Mouse (Mus musculus) activated CD4-positive, CD25-positive, alpha-beta regulatory T cell, adult 4 months (primary cell): ENCODE measurements around the gene Tprn. TPM values are rescaled to one million over a fixed set of nuclear protein-coding genes. Genes with fewer than 3 reads are reported as not detected.
"Not testable (repeated sequence)": the region's sequence is repeated elsewhere in the genome, so short reads cannot be mapped to it uniquely, and the experiment has no call there.

ENCODE experiments used
- ATAC-seq: one replicate; pipeline ENCODE4 v1.8.0; 2017
- polyA plus RNA-seq, 2 experiments: library from polyadenylated mRNA; unstranded; fragments of 100-300 nt; shearing (Covaris generic); gene quantifications; one replicate each; pipeline ENCODE4 v1.2.1; 2017

The Tprn gene
- polyA plus RNA-seq, 2 experiments from 2014 or later, result 5.5 to 12.4 TPM

DNA sequence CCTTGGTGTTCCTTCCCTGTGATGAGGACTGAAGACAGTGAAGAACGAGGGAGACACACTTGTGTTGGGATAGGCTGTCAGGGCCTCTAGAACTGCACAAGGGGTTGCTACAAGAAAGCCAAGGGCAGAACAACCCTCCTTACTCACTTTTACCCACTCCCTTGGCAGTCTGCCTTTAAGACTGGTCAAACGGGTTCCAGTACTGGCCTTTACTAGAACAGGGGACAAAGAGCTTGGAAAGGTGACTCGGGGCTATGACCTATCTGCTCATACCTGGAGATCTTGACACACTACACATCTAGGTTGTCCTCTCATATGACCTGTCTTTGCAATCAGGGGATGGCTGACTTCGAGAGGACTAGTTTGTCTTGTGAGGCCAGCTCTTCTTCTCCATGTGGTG is 24.9 kb upstream of the Tprn start:
- ATAC-seq, result no peak

DNA sequence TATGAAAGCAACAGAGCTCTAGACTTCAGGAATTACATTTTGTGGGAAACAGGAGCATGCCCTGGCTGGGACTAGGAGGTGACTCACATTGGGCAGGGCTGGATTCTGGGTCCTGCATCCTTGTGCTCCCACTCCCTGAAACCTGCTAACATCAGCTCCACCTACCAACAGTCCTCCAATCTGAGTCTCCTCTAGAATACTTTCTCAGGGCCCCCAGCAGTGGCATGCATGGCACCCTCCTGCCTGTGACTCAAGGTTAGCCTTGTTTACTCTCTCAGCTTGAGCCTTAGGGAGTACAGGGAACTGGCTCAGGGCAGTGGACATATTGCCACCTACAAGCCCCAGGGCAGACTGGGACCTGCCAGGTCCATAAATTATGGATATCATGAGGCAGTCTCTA is 24.3 kb upstream of the Tprn start:
- ATAC-seq, result no peak

DNA sequence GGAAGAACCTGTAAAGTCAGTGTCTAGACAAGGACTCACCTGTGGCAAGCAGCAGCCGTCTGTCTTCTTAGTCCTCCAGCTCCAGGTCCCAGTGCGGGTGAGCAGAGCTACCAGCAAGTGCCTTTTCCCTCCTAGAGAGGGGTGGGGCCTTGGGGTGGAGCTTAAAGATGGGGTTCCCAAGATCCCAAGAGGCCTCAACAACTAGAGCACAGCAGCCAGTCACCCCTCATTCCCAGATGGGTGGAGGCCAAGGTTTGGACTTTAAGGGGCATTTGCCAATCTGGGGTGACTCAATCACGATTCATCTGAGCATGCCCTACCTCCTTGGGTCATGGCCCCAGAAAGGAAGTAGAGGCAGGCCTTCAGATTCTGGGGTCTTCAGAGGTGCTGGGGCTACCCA is 22.7 kb upstream of the Tprn start:
- ATAC-seq, result no peak

DNA sequence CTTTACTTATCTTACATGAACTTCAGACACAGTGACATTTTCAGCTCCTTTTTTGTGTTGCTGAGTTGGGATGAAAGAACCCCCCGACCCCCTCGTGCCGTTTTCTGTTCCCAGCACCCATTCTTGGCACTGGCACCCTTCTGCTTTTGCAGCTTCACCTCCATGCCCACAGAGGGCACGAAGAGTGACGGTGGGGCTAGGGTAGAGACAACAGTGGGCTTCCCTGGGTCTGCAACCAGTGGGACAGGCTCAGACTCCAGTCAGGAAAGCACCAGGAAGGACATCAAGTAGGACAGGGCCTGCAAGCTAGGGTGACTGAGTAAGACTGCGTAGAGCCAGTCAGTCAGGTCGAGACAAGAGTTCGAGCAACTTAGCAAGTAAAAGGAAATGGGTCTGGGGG is 22.1 kb upstream of the Tprn start:
- ATAC-seq, result no peak

DNA sequence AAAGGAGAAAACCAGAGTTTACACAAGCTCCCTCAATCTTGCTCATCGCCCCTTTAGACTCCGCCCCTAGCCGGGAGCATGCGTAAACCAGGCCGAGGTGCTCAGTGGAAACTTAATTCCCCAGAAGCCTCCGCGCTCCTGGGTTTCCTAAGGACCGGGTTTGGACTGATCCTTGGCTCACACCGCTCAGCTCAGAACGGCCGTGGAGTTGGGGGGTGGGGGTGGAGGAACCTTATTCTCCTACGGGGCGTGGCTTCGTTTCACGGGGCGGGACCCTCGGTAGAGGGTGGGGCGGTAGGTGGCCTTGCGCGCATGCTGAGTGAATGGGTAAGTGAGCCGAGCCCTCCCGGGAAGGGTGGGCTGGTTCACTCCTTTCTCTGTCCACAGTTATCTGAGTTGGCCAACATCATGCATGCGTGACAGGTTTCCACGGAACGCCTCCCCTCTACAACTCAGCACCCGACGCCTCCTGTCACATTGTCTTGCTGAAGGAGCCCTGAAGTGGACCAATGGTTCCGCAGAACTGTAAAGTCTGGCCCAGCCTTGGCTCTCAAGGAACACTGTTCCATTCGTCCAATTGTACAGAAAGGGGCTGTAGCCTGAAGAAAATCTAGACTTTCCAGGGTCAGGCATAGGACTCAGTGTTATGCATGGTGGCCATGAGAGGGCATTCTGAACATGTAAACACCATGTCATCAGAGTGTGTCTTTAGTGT is 21.5 kb upstream of the Tprn start:
- ATAC-seq, result peak; percentile 33

DNA sequence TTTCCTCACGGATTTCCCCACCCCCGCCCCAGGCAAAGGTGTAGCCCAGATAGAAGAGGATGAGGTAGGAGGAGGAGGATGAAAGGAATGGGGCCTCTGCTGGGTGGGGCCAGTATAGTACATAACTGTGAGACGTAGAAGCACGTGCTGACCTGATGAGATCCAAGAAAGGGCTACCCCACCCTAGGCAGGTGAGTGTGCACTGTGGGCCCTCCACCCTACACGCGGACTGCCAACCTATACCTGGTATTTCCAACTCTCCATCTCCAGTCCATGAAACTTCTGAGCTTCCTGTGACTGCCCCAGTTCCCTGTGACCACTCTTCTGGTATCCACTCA is 21.0 kb upstream of the Tprn start:
- ATAC-seq, result peak; percentile 42

DNA sequence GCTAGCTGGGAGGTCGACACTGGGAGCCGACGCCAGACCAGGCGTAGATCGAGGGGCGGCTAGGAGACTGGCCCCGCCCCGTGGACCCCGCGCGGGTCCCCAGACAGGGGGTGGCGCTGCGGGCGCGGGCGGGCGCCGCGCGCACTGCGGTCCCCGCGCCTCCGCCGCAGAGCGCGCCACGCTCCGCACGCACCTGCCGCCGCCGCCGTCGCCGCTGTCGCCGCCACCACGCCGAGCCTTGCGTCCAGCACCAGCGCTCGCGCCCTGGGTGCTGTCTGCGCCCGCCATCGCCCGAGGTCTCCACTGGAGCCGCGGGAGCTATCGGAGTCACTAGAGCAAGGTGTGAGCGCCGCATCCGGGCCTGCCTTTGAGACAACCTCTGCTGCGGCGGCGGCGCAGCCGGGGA is 20.3 kb upstream of the Tprn start, which contains the start of the genes Rnf208 and Cysrt1:
TSS of gene Rnf208 (plus strand) at position 155 of the 406 bp plus-strand sequence.
TSS of gene Cysrt1 (minus strand) at position 352 of the 406 bp plus-strand sequence.
- ATAC-seq, result peak; percentile 67

DNA sequence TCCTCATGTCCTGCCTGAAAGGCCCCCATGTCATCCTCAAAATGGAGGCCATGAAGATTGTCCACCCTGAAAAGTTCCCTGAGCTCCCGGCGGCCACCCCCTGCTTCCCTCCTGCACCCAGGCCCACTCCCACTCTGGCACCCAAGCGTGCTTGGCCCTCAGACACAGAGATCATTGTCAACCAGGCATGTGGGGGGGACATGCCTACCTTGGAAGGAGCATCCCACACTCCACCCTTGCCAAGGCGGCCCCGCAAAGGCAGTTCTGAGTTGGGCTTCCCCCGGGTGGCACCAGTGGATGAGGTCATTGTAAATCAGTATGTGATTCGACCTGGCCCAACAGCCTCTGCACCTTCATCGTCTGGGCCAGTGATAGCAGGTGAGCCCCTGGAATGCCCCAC is 19.1 kb upstream of the Tprn start:
- no peak for ATAC-seq

DNA sequence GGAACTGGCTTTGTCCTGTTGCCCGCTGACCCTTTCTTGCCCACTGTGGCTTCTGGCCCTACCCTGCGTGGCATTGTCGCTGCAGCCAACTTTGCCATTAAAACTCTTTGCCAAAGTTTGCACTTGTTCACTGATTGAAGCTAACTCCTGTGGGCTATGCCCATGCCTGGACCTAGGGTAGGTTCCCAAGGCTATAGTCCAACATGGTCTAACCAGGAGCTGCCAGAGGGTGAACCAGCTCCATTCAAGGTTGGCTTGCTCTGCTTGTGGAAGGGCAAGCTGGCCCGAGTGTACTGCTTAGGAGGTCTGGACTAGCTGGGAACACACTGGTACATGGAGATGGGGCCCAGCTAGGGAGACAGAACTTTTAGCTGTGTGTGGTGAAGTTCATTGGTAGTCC is 18.3 kb upstream of the Tprn start:
- no peak for ATAC-seq

DNA sequence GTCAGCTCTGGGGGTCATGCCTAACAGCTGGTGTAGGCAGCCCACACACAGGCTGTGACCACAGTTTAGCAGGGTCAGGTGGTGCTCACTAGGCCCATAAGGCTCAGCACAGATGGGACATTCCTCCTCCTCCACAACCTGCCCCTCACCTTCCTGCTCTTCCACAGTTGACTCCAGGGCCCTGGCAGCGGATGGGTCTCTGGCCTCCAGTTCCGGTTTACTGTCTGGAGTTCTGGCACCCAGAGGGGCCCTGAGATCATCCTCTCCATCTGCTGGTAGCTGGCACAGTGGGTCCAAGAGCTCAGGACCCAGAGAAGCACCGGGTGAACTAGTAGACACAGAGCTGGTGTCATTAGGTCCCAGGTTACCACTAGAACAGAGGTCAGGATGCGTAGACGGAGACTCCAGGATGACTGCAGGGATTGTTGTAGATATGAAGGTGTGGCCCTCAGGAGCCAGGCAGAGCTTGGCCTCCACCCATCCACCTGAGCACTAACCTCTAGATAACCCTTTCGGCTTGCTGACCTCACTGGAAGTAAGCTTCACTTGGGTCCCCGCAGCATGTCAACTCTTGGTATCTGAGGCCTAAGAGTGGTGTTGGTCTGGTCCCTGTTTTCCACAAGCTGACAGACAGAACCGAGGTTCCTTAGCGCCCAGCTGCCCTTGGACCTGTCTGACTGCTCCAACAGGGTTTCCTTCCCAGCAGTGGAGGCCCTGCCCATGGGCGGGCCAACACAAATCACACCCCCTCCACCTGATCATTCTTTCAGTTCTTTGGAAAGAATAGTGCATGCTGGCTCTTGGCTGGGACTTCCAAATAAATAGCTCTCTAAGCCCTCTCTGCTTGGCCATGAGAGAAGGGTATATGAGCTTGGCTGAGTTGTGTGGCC is 16.0 kb upstream of the Tprn start, which contains the start of gene AL732309.1:
TSS of gene AL732309.1 (minus strand) at position 681 of the 890 bp plus-strand sequence.
- ATAC-seq, result no peak

DNA sequence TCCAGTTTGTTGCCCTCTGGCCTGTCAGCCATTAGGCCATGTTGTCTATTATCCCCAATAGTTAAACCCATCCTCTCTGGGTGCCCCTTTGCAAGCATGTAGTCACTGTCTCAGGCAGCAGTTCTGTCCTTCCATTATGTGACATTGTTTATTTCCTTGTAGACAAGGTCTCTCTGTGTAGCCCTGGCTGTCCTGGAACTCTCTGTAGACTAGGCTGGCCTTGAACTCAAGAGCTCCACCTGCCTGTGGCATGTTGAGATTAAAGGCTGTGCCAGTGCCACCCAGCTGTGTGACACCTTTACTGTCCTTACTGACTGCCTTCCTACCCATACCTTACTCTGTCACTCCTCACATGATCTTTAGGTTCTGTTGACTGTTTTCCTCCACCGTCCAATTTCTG is 10.1 kb upstream of the Tprn start:
- no peak for ATAC-seq

DNA sequence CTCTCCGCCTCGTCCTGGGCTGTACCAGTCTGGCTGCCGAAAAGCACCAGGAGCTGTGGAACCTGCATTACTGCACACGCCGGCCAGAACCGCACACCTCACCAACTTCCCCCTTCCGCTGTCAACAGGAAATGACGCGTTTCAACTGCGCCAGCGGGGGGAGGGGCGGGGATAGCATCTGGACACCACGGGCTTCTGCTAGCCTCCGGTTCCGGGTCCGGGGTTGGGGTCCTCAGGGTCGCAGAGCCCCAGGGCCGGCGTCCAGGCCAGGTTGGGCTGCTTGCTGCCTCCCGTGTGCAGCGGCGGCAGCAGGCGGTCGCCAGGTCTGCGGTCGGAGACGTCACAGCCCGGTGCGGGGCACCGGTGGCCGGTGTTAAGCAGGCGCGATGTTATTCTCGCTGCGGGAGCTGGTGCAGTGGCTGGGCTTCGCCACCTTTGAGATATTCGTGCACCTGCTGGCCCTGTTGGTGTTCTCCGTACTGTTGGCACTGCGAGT is 7.1 kb upstream of the Tprn start, which contains the start of gene Tmem203:
TSS of gene Tmem203 (plus strand) at position 156 of the 496 bp plus-strand sequence.
- ATAC-seq, result peak; percentile 78

DNA sequence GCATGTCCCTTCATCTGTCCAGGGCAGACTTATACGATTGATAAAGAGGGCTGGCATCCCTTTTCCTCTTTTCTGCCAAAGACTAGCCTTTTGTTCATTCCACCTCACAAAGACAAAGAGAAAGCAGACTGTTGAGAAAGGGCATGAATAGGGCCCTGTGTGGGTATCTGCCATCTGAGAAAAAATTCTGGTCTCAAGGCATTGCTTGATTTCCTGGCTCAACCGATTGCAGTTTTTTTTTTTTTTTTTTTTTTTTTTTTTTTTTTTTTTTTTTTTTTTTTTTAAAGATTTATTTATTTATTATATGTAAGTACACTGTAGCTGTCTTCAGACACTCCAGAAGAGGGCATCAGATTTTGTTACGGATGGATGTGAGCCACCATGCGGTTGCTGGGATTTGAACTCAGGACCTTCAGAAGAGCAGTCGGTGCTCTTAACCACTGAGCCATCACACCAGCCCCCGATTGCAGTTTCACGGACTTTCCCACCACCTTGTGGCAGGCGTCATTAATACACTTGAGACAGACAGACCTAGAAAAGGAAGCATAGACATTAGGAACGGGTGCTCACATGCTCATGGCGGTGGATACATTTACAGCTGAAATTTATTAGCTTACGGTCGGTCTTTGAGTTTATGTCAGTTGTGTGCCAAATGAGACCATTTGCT is 5.8 kb upstream of the Tprn start:
- not testable (repeated sequence) for ATAC-seq

DNA sequence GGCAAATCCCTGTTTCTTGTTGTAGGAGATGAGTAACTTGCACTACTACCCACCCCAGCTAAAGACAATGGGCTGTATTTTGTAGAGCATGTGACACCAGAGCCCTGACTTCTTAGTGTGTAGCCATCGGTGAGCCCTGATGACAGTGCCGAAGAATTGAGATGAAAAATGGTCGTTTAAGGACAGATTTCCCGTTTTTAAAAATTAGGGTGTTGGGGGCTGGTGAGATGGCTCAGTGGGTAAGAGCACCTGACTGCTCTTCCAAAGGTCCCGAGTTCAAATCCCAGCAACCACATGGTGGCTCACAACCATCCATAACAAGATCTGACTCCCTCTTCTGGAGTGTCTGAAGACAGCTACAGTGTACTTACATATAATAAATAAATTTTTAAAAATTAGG is 5.2 kb upstream of the Tprn start:
- not testable (repeated sequence) for ATAC-seq

DNA sequence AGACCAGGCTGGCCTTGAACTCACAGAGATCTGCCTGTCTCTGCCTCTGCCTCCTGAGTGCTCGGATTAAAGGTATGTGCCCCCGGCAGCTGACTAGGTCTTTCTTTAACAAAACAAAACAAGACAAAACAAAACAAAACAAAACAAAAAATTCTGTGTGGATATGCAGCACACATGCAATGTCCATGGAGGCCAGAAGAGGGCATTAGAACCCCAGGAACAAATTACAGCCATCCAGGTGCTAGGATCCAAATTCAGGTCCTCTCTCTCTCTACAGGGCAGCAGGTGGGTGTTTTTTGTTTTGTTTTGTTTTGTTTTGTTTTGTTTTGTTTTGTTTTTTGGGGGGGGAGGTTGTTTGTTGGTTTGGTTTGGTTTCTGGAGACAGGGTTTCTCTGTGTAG is 3.5 kb upstream of the Tprn start:
- ATAC-seq, result no peak

DNA sequence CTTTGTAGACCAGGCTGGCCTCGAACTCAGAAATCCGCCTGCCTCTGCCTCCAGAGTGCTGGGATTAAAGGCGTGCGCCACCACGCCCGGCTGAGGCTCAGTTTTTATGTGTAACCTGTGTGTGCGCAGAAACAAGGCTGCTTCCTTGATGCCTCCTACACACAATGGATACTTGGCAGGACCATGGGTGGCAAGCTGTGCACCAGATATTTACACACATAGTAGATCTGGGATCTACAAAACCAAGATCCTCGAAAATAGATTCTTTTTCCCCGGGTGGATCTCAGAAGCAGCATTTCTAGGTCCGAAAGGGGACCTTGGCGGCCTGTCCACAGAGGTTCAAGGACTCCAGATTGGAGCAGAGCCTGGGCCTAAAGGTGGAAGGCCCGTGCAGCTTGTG is 548 bp upstream of the Tprn start:
- ATAC-seq, result peak; percentile 8

DNA sequence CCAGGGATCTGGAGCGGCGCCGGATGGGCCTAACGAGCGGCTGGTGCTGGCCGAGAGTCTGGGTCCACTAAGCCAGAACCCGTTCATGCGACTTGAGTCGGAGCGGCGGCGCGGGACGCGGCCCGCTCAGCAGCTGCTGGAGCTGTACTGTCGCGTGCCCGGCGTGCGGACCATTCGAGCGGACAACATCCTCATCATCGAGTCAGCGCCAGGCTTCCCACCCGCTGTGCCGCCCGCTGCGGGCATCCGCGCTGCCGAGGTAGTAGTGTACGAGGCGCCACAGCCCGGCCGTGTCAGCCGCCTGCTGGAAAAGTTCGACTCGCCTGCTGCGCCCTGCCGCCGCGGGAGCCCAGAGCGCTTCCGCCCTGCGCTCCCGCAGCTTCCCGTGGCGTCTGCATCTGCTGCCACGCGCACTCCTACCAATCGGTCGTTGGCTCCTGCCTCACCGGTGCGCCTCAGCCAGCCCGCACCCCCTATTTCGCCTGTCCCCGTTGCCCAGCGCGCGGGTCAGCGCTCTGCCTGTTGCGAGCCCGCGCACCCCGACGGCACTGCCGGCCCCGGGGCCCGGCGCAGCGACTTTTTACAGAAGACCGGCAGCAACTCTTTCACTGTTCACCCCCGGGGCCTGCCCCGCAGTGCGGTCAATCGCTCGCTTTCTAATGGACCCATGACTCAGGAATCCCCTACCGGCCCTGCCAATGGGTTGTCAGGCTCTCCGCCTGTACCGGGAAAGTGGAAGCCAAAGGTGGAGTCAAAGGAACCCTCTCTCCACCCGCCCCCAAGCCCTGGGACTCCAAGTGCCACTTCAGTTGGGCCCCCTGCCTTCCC is 591 bp downstream of the Tprn start:
- ATAC-seq, result peak; percentile 40

DNA sequence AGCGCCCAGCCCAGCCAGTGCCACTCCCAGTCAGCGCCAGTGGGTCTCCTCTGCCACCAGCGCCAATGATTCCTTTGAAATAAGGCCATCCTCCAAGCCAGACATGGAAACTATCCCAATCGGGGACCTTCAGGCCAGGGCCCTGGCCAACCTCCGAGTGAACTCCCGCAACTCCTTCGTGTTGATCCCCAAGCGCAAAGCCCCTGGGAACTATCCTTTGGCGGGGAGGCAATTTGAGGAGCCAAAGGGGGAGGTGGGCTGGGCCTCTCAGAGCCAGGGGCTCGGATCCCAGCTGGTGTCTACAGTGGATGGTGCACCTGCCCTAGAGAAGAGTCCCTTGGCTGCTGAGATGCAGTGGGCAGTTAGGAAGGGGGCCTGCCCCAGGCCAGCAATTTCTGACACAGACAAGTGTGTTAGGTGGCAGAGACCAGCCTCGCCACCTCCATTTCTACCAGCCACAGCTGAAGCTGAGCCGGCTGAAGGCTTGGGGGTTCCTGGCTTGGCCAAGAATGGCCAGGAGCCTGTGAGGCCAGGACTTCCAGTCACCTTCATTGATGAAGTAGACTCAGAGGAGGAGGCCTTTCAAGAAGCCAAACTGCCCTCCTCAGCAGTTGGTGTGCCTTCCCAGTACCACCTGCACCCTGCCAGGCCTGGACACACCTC is 1.3 kb downstream of the Tprn start:
- no peak for ATAC-seq

DNA sequence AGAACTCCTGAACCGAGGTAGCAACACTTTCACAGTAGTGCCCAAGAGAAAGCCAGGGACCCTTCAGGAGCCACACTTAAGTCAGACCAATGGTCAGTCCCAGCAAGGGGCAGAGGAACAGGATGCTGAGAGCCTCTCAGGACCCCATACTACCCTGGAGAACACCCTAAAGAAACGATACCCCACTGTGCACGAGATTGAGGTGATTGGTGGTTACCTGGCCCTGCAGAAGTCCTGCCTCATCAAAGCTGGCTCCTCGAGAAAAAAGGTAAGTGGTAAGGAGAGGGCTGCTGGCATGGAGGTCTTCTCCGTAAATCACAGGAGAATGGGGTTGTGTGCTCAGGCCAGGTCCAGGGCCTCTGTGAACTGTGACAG is 1.9 kb downstream of the Tprn start:
- ATAC-seq, result no peak

DNA sequence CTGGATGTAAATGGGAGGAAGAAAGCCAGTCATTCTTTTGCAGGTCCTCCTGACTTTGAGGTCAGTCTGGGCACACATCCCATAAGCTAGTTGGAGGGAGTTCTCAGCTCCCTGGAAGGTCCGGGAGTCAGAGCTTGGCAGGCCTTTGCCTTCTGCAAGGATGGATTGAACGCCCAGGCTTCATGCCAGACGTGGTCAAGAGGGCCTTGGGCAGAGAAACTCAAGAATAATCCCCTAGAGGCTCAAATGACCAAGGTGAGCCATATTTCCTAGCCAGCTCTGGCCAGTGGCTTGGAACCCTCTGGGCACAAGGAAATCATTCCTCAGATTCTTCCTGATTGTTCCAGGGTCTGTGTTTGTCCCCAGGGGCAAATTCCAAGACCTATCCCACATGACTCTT is 2.4 kb downstream of the Tprn start:
- no peak for ATAC-seq

DNA sequence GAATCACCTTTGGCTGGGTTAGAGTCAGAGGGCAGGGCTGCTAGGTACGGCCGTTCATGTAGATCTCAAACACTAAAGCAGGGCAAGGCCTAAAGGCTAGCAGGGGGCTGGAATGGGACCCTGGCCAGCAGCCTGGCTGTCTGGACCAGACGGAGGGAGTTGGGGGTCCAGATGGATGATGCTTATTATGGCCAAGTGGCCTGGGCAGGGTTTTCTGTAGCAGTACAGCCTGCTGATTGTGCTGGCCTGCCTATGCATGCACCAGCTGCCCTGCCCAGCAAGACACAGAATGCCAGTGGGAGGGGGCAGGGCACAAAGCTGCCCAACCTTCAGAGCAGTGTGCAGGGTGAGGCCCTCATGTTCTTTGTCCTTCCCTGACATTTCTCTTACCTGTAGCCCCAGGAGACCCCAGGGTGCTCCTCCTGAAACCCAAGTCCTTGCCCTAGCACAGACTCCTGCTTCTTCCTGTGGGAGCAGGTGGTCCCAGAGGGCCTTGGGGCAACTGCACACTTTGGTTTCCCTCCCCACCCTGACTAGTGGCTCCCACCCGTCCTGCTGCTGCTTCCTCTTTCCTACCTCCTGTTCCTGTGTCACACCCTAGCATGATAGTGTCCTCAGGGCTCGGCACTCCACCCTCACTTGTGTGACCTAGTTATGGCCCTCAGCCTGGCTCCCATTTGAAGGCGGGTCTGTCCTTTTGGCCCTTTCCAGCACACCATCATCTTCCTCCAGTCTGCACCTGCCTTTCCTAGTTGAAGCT is 3.7 kb downstream of the Tprn start:
- ATAC-seq, result no peak
